Mouse (Mus musculus) embryonic fibroblast, embryonic 13.5 days (primary cell): ENCODE data around the gene Foxn3. TPM values are rescaled to one million over a fixed set of nuclear protein-coding genes. Genes with fewer than 3 reads are reported as not detected.

ENCODE experiments used
- H3K27ac ChIP-seq: 2 replicates; pipeline ENCODE4 v1.5.1; 2012; ENCODE audit warnings: low read length, control low read depth, inconsistent platforms; ENCODE audit not compliant: insufficient read depth
- H3K4me1 ChIP-seq: 2 replicates; pipeline ENCODE4 v1.6.1; 2011; ENCODE audit warnings: low read length; ENCODE audit not compliant: control insufficient read depth, insufficient read depth
- H3K4me3 ChIP-seq: 2 replicates; pipeline ENCODE4 v1.5.1; 2011; ENCODE audit warnings: mild to moderate bottlenecking, control low read depth, low read length; ENCODE audit not compliant: insufficient read depth
- CTCF ChIP-seq: IDR thresholded peaks from 2 replicates; pipeline ENCODE4 v1.5.1; 2011; ENCODE audit warnings: mild to moderate bottlenecking, control low read depth, low read length, moderate library complexity, borderline replicate concordance; ENCODE audit not compliant: insufficient read depth
- POLR2A ChIP-seq: IDR thresholded peaks from 2 replicates; pipeline ENCODE4 v1.6.1; 2011; ENCODE audit warnings: low read depth, mild to moderate bottlenecking, control low read depth, low read length, moderate library complexity
- polyA plus RNA-seq: library from polyadenylated mRNA; stranded (reverse); fragments of >200 nt; gene quantifications from 2 replicates; pipeline ENCODE4 v1.2.4, GENCODE M21; 2011; ENCODE audit warnings: low read depth; ENCODE audit not compliant: missing spikeins, insufficient read length

Gene Foxn3
- polyA plus RNA-seq, 1 experiment, result 59.0 TPM

- TF ChIP-seq CTCF, result no peak
- no peak for TF ChIP-seq POLR2A
- Histone ChIP-seq H3K4me3 (no peak overlapping the region), H3K27ac (no peak overlapping the region), H3K4me1 (no peaks in the 10 kb centered on the region)
These were observed 381.0 kb downstream of the Foxn3 start for GRCm38 (mm10) chr12:99182338-99182737.

- TF ChIP-seq POLR2A, result no peak
- TF ChIP-seq CTCF, result no peak
- Histone ChIP-seq H3K4me3 (no peak overlapping the region), H3K4me1 (no peaks in the 10 kb centered on the region), H3K27ac (no peak overlapping the region)
These were observed 383.1 kb downstream of the Foxn3 start for GRCm38 (mm10) chr12:99180234-99180824.

- no peak overlapping the region for H3K4me3 ChIP-seq
- TF ChIP-seq POLR2A, result no peak
- no peak for TF ChIP-seq CTCF
- no peak overlapping the region for H3K27ac ChIP-seq
- no peaks in the 10 kb centered on the region for H3K4me1 ChIP-seq
These were observed 388.3 kb downstream of the Foxn3 start for GRCm38 (mm10) chr12:99174979-99175621.

GRCm38 (mm10) chr12:99172170-99172569, 391.2 kb downstream of the Foxn3 start:
- Histone ChIP-seq H3K4me3 (no peak overlapping the region), H3K27ac (no peak overlapping the region), H3K4me1 (no peaks in the 10 kb centered on the region)
- TF ChIP-seq POLR2A (no peak), CTCF (no peak)

- Histone ChIP-seq H3K4me3 (no peak overlapping the region), H3K4me1 (no peaks in the 10 kb centered on the region), H3K27ac (no peak overlapping the region)
- TF ChIP-seq CTCF, result no peak
- no peak for TF ChIP-seq POLR2A
These were observed 393.5 kb downstream of the Foxn3 start for GRCm38 (mm10) chr12:99169925-99170324.

GRCm38 (mm10) chr12:99166091-99166490, 397.3 kb downstream of the Foxn3 start:
- no peak for TF ChIP-seq POLR2A
- no peak for TF ChIP-seq CTCF

GRCm38 (mm10) chr12:99163342-99163682, 400.1 kb downstream of the Foxn3 start:
- Histone ChIP-seq H3K27ac (no peak overlapping the region), H3K4me3 (no peak overlapping the region), H3K4me1 (no peaks in the 10 kb centered on the region)
- TF ChIP-seq POLR2A (no peak), CTCF (no peak)

More at GRCm38 (mm10) chr12:99166091-99166490, 397.3 kb downstream of the Foxn3 start:
- H3K27ac ChIP-seq, result no peak overlapping the region
- H3K4me3 ChIP-seq, result no peak overlapping the region
- no peaks in the 10 kb centered on the region for H3K4me1 ChIP-seq

- H3K4me3 ChIP-seq, result no peak overlapping the region
- no peak for TF ChIP-seq POLR2A
- no peak for TF ChIP-seq CTCF
- no peaks in the 10 kb centered on the region for H3K4me1 ChIP-seq
- H3K27ac ChIP-seq, result no peak overlapping the region
These were observed 400.6 kb downstream of the Foxn3 start for GRCm38 (mm10) chr12:99162639-99163341.

- no peaks in the 10 kb centered on the region for H3K4me1 ChIP-seq
- no peak overlapping the region for H3K4me3 ChIP-seq
- H3K27ac ChIP-seq, result no peak overlapping the region
- TF ChIP-seq POLR2A (no peak), CTCF (no peak)
These were observed 401.2 kb downstream of the Foxn3 start for GRCm38 (mm10) chr12:99162188-99162587.

GRCm38 (mm10) chr12:99160061-99160460, 403.3 kb downstream of the Foxn3 start:
- Histone ChIP-seq H3K4me3 (no peak overlapping the region), H3K27ac (no peak overlapping the region), H3K4me1 (no peaks in the 10 kb centered on the region)
- no peak for TF ChIP-seq CTCF
- no peak for TF ChIP-seq POLR2A
